28 mouse cellular contexts compared by ENCODE assay signal in genomic region chr11:91576856-91577255, GRCm38 (mm10). TPM values are rescaled to one million over a fixed set of nuclear protein-coding genes. Genes with fewer than 3 reads are reported as not detected.
"Had no signal": no experiment of that assay in that cellular context is flagged by ENCODE, and none has a peak within 500 bp of the region (broad histone marks: within the 10 kb centered on the region; RNA-seq: fewer than 3 reads in every experiment).

No protein-coding gene starts in this region.

- H3K4me1 ChIP-seq: kidney, embryonic 15.5 days; limb, embryonic 10.5 days; limb, embryonic 13.5 days; liver, embryonic 12.5 days; liver, embryonic 15.5 days; lung, embryonic 15.5 days; megakaryocyte, embryonic 14.5 days; midbrain, embryonic 10.5 days; midbrain, embryonic 13.5 days; neural tube, embryonic 12.5 days; neural tube, embryonic 15.5 days had no signal

- H3K36me3 ChIP-seq: kidney, embryonic 15.5 days; limb, embryonic 10.5 days; limb, embryonic 13.5 days; liver, embryonic 12.5 days; liver, embryonic 15.5 days; lung, embryonic 15.5 days; midbrain, embryonic 10.5 days; midbrain, embryonic 13.5 days; neural tube, embryonic 12.5 days; neural tube, embryonic 15.5 days had no signal

- H3K27ac ChIP-seq: kidney, embryonic 15.5 days; layer of hippocampus, adult 2 months; limb, embryonic 10.5 days; limb, embryonic 13.5 days; liver, embryonic 12.5 days; liver, embryonic 15.5 days; lung, embryonic 15.5 days; midbrain, embryonic 10.5 days; midbrain, embryonic 13.5 days; neural tube, embryonic 12.5 days; neural tube, embryonic 15.5 days; stomach, postnatal 0 days had no signal

- H3K27me3 ChIP-seq: kidney, embryonic 15.5 days; limb, embryonic 13.5 days; liver, embryonic 12.5 days; liver, embryonic 15.5 days; lung, embryonic 15.5 days; megakaryocyte, embryonic 14.5 days; midbrain, embryonic 13.5 days; neural tube, embryonic 12.5 days; neural tube, embryonic 15.5 days had no signal

- H3K9me3 ChIP-seq: kidney, embryonic 15.5 days; limb, embryonic 10.5 days; limb, embryonic 13.5 days; lung, embryonic 15.5 days; midbrain, embryonic 13.5 days; neural tube, embryonic 15.5 days had no signal

- H3K4me3 ChIP-seq: kidney, embryonic 15.5 days; layer of hippocampus, adult 2 months; limb, embryonic 10.5 days; limb, embryonic 13.5 days; liver, embryonic 12.5 days; liver, embryonic 15.5 days; lung, embryonic 15.5 days; megakaryocyte, embryonic 14.5 days; midbrain, embryonic 10.5 days; midbrain, embryonic 13.5 days; neural tube, embryonic 12.5 days; neural tube, embryonic 15.5 days had no signal

- DNase-seq: kidney, adult 11 months; kidney, adult 8-10 months; kidney, postnatal 10 days; kidney, postnatal 4 days; layer of hippocampus, adult 9-11 months; liver; lung, adult 18-20 months; lung, postnatal 10 days; thymus, adult 18-20 months had no signal

RNA-seq across cellular contexts. Expression of gene Kif2b, which starts 0.5 kb away (rescaled TPM):
- total RNA-seq: layer of hippocampus, adult 2 months; layer of hippocampus, postnatal 25 days; left cerebral cortex, adult 18-20 months; left cerebral cortex, postnatal 25 days had no signal
- polyA plus RNA-seq: kidney, embryonic 15.5 days; limb, embryonic 10.5 days; limb, embryonic 13.5 days; liver, embryonic 12.5 days; liver, embryonic 15.5 days; lung, embryonic 15.5 days; midbrain, embryonic 10.5 days; midbrain, embryonic 13.5 days; neural tube, embryonic 12.5 days; neural tube, embryonic 15.5 days; small intestine, adult 2 months; stomach, embryonic 14.5 days; stomach, postnatal 0 days; urinary bladder, adult 2 months had no signal
